Mouse (Mus musculus) heart, postnatal 0 days (tissue): ENCODE results near the gene Rab7.

Source experiments
- CTCF ChIP-seq: IDR thresholded peaks from 2 replicates; pipeline ENCODE4 v1.5.1; 2016; ENCODE audit warnings: antibody characterized with exemption, control low read depth, low read depth
- EP300 ChIP-seq: IDR thresholded peaks from 2 replicates; pipeline ENCODE4 v1.6.1; 2016; ENCODE audit warnings: antibody characterized with exemption, low read depth

DNA sequence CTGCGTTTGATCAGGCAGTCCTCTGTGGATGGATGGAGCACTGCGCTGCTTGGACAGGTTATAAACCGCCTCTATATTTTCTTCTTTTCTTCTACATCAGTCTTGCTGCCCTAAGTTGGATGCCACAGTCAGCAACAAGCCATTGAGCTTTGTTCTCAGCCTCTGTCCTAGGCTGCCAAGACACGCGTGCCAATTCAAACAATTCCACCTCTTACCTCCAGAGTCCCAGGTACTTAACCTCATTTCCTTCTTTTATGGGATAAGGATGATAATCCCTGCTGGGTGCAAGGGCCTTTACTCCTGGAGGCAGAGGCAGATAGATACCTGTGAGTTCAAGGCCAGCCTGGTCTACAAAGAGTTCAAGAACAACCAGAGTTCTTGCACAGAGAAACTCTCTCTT, 6.1 kb upstream of the Rab7 start:
- TF ChIP-seq EP300 (no peak), CTCF (no peak)
